Mouse (Mus musculus): ENCODE measurements around the gene Scn11a.

GRCm38 (mm10) chr9:119847187-119847586 is 21.9 kb upstream of the Scn11a start:
- TF ChIP-seq CTCF (IDR thresholded peaks at IDR 0.05; ENCODE audit: control insufficient read depth, insufficient read depth, insufficient replicate concordance, low read depth, low read length): no peak
- TF ChIP-seq POLR2A (IDR thresholded peaks at IDR 0.05; ENCODE audit: control insufficient read depth, low read depth, low read length): no peak
